Mouse (Mus musculus) CD8-positive naive resting alpha-beta T cell, adult 57 days (primary cell): Measurements from ENCODE around the gene Olfr12. TPM values are rescaled to one million over a fixed set of nuclear protein-coding genes. Genes with fewer than 3 reads are reported as not detected.

ENCODE experiments used
- total RNA-seq: library from RNA; stranded (reverse); gene quantifications from one replicate; pipeline ENCODE4 v1.2.4, GENCODE M21; 2023

The Olfr12 gene
- not detected for total RNA-seq

GRCm38 (mm10) chr1:92617488-92617887 lies at the start of gene Olfr12:
Olfr12 (plus strand) TSS chr1:92617788.

GRCm38 (mm10) chr1:92571022-92571421 lies 46.6 kb upstream of the Olfr12 start, which contains the start of gene Olfr1413:
Olfr1413 (plus strand) TSS chr1:92571322.

GRCm38 (mm10) chr1:92585479-92585878 lies 32.1 kb upstream of the Olfr12 start, which contains the start of gene Olfr1412:
Olfr1412 (plus strand) TSS chr1:92585779.

GRCm38 (mm10) chr1:92594111-92594510 lies 23.5 kb upstream of the Olfr12 start, which contains the start of gene Olfr1411:
Olfr1411 (plus strand) TSS chr1:92594411.

GRCm38 (mm10) chr1:92605482-92605881 lies 12.1 kb upstream of the Olfr12 start, which contains the start of gene Olfr1410:
Olfr1410 (plus strand) TSS chr1:92605782.

GRCm38 (mm10) chr1:92641514-92642272 lies 24.1 kb downstream of the Olfr12 start, which contains the start of gene Cops9:
Cops9 (minus strand) TSS chr1:92641985.

GRCm38 (mm10) chr1:92648673-92649072 lies 31.1 kb downstream of the Olfr12 start, which contains the start of gene Otos:
Otos (minus strand) TSS chr1:92648841.

Other genes with a start within 250 kb of the Olfr12 start
- gene Ndufa10, start 143.9 kb upstream of the Olfr12 start, total RNA-seq, result 166 TPM
- gene Olfr1416, start 132.7 kb upstream of the Olfr12 start, total RNA-seq, result not detected
- not detected for gene Olfr1415, start 121.7 kb upstream of the Olfr12 start, total RNA-seq
- gene Olfr1414, start 99.1 kb upstream of the Olfr12 start, total RNA-seq, result not detected
- gene Olfr1413, start 46.5 kb upstream of the Olfr12 start, total RNA-seq, result not detected
- not detected for gene Olfr1412, start 32.0 kb upstream of the Olfr12 start, total RNA-seq
- not detected for gene Olfr1411, start 23.4 kb upstream of the Olfr12 start, total RNA-seq
- gene Olfr1410, start 12.0 kb upstream of the Olfr12 start, total RNA-seq, result not detected
- 85.1 TPM for gene Cops9, start 24.2 kb downstream of the Olfr12 start, total RNA-seq
- gene Otos, start 31.1 kb downstream of the Olfr12 start, total RNA-seq, result not detected
- gene Gpc1, start 213.9 kb downstream of the Olfr12 start, total RNA-seq, result 5.1 TPM